Mouse (Mus musculus) stomach, postnatal 0 days (tissue): Measurements from ENCODE around the gene Col4a1.

Source experiments
- CTCF ChIP-seq: IDR thresholded peaks from 2 replicates; pipeline ENCODE4 v1.5.1; 2016; ENCODE audit warnings: antibody characterized with exemption, low read depth, mild to moderate bottlenecking, moderate library complexity
- EP300 ChIP-seq: optimal IDR thresholded peaks from 2 replicates; pipeline ENCODE3; 2016; ENCODE audit warnings: antibody characterized with exemption

GRCm38 (mm10) chr8:11346225-11346624 lies 33.6 kb upstream of the Col4a1 start:
- no peak for TF ChIP-seq CTCF
- no peak for TF ChIP-seq EP300
